Mouse (Mus musculus) megakaryocyte, embryonic 14.5 days (primary cell): ENCODE measurements around the gene Poc1a.

Source experiments
- FLI1 ChIP-seq: IDR thresholded peaks from 2 replicates; pipeline ENCODE4 v1.6.1; 2012; ENCODE audit warnings: low read length, inconsistent platforms, mixed read lengths
- GATA1 ChIP-seq: IDR thresholded peaks from 3 replicates; pipeline ENCODE4 v1.6.1; 2012; ENCODE audit warnings: mixed read lengths, low read length, inconsistent platforms, borderline replicate concordance

DNA sequence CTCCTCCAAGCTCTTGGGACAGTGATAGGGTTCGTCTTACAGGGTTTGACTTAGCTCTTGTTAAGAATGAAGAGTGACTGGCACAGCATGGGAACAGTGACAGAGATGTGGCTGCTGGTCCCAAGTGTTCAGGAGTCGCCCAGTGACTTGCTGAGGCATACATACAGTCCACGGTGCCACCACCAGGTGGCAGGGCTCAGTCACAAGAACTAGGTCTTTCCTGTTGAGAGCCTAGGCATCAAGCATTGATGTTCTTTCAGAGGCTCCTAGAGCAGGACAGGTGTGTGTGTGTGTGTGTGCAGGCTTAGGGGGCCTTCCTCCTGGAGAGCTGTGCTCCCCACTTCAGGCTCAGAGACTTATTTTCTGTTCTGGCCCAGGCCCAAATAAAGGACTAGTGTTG lies 8.0 kb downstream of the Poc1a start:
- TF ChIP-seq FLI1 (no peak), GATA1 (no peak)
